Mouse (Mus musculus): ENCODE measurements around the gene Gstm6. TPM values are rescaled to one million over a fixed set of nuclear protein-coding genes. Genes with fewer than 3 reads are reported as not detected.
"Not testable (repeated sequence)": the region's sequence is repeated elsewhere in the genome, so short reads cannot be mapped to it uniquely, and the experiment has no call there.

Gene Gstm6
- polyA plus RNA-seq, 1 experiment = 1.3 TPM

DNA sequence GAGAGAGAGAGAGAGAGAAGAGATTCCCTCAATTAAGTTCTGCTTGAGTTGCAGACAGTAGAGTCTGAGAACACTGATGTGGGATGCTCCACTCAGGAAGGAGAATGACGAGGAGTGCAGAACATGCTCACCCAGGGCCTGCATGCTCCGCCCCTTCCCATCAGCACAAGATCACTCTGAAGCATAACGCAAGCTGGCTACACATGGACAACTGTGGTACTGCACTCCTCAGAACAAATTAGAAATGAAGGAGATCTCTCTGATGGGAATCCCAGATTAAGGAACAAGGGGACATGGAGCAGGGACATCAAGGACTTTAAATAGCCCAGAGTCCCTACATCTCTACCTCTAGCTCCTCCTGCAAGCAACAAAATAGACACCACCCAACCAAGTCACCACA, 37.7 kb upstream of the Gstm6 start:
- Histone ChIP-seq H3K27ac (ENCODE audit: control insufficient read depth, insufficient read depth, low read length) (no peak overlapping the region), H3K4me1 (replicated peaks; ENCODE audit: control insufficient read depth, insufficient read depth, low read length) (no peaks in the 10 kb centered on the region), H3K36me3 (ENCODE audit: control insufficient read depth, insufficient read depth, low read length) (no peaks in the 10 kb centered on the region), H3K4me3 (ENCODE audit: control insufficient read depth, insufficient read depth, low read length) (no peak overlapping the region), H3K27me3 (ENCODE audit: control insufficient read depth, insufficient read depth, low read length) (no peaks in the 10 kb centered on the region)
- TF ChIP-seq CTCF (IDR thresholded peaks at IDR 0.05; ENCODE audit: borderline replicate concordance, control insufficient read depth, extremely low read depth, insufficient read depth, low read length, poor library complexity) = no peak
- TF ChIP-seq POLR2A (IDR thresholded peaks at IDR 0.05; ENCODE audit: control insufficient read depth, extremely low read depth, insufficient read depth, low read length, poor library complexity) = no peak
- no peak for DNase-seq
- 79% methylated on average over 3 of the region's 3 CpGs for WGBS

- no peaks in the 10 kb centered on the region for H3K27me3 ChIP-seq (ENCODE audit: control insufficient read depth, insufficient read depth, low read length)
These were observed 34.1 kb upstream of the Gstm6 start for GRCm38 (mm10) chr3:107977691-107978090.

GRCm38 (mm10) chr3:107974237-107974636, 30.7 kb upstream of the Gstm6 start:
- DNase-seq = no peak
- no peak overlapping the region for H3K27ac ChIP-seq (ENCODE audit: control insufficient read depth, insufficient read depth, low read length)
- WGBS = 97% methylated on average over 1 of the region's 1 CpGs
- no peaks in the 10 kb centered on the region for H3K36me3 ChIP-seq (ENCODE audit: control insufficient read depth, insufficient read depth, low read length)
- no peak for TF ChIP-seq CTCF (IDR thresholded peaks at IDR 0.05; ENCODE audit: borderline replicate concordance, control insufficient read depth, extremely low read depth, insufficient read depth, low read length, poor library complexity)
- TF ChIP-seq POLR2A (IDR thresholded peaks at IDR 0.05; ENCODE audit: control insufficient read depth, extremely low read depth, insufficient read depth, low read length, poor library complexity) = no peak
- no peak overlapping the region for H3K4me3 ChIP-seq (ENCODE audit: control insufficient read depth, insufficient read depth, low read length)
- H3K4me1 ChIP-seq (replicated peaks; ENCODE audit: control insufficient read depth, insufficient read depth, low read length) = no peaks in the 10 kb centered on the region
- no peaks in the 10 kb centered on the region for H3K27me3 ChIP-seq (ENCODE audit: control insufficient read depth, insufficient read depth, low read length)

More at GRCm38 (mm10) chr3:107977691-107978090, 34.1 kb upstream of the Gstm6 start:
- H3K27ac ChIP-seq (ENCODE audit: control insufficient read depth, insufficient read depth, low read length) = no peak overlapping the region
- no peaks in the 10 kb centered on the region for H3K36me3 ChIP-seq (ENCODE audit: control insufficient read depth, insufficient read depth, low read length)
- WGBS = 88% methylated on average over 3 of the region's 3 CpGs
- no peaks in the 10 kb centered on the region for H3K4me1 ChIP-seq (replicated peaks; ENCODE audit: control insufficient read depth, insufficient read depth, low read length)
- no peak for DNase-seq
- no peak overlapping the region for H3K4me3 ChIP-seq (ENCODE audit: control insufficient read depth, insufficient read depth, low read length)
- TF ChIP-seq CTCF (IDR thresholded peaks at IDR 0.05; ENCODE audit: borderline replicate concordance, control insufficient read depth, extremely low read depth, insufficient read depth, low read length, poor library complexity) (no peak), POLR2A (IDR thresholded peaks at IDR 0.05; ENCODE audit: control insufficient read depth, extremely low read depth, insufficient read depth, low read length, poor library complexity) (no peak)

GRCm38 (mm10) chr3:107972070-107972469, 28.5 kb upstream of the Gstm6 start:
- Histone ChIP-seq H3K36me3 (ENCODE audit: control insufficient read depth, insufficient read depth, low read length) (no peaks in the 10 kb centered on the region), H3K4me3 (ENCODE audit: control insufficient read depth, insufficient read depth, low read length) (no peak overlapping the region), H3K4me1 (replicated peaks; ENCODE audit: control insufficient read depth, insufficient read depth, low read length) (no peaks in the 10 kb centered on the region), H3K27ac (ENCODE audit: control insufficient read depth, insufficient read depth, low read length) (no peak overlapping the region), H3K27me3 (ENCODE audit: control insufficient read depth, insufficient read depth, low read length) (no peaks in the 10 kb centered on the region)
- 96% methylated on average over 3 of the region's 3 CpGs for WGBS
- TF ChIP-seq POLR2A (IDR thresholded peaks at IDR 0.05; ENCODE audit: control insufficient read depth, extremely low read depth, insufficient read depth, low read length, poor library complexity) (no peak), CTCF (IDR thresholded peaks at IDR 0.05; ENCODE audit: borderline replicate concordance, control insufficient read depth, extremely low read depth, insufficient read depth, low read length, poor library complexity) (no peak)
- no peak for DNase-seq

DNA sequence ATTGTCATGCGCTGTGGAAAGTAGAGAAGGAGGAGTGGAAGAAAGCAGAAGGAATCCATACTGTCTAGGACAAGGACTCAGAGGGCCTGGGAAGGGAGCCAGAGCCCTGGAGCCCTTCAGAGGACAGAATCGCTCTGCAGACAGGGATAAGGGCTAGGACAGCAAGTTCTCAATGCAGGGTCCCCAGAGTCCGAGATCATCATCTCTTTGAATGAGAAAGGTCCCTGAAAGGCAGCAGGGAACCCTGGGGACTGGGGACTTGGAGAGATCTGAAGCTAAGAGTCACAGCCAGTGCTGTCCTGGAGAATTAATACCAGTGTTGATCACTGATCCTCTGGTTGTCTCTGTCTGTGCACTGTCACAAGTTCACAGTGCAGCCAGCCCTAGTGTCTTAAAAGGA, 27.6 kb upstream of the Gstm6 start:
- H3K27me3 ChIP-seq (ENCODE audit: control insufficient read depth, insufficient read depth, low read length); DNase-seq; H3K36me3 ChIP-seq (ENCODE audit: control insufficient read depth, insufficient read depth, low read length); H3K4me1 ChIP-seq (replicated peaks; ENCODE audit: control insufficient read depth, insufficient read depth, low read length); H3K4me3 ChIP-seq (ENCODE audit: control insufficient read depth, insufficient read depth, low read length); H3K27ac ChIP-seq (ENCODE audit: control insufficient read depth, insufficient read depth, low read length): not testable (repeated sequence)
- 93% methylated on average over 3 of the region's 3 CpGs for WGBS

GRCm38 (mm10) chr3:107968724-107969395, 25.3 kb upstream of the Gstm6 start, which contains the start of gene Gstm3:
Gene Gstm3 (minus strand): TSS chr3:107969283.
- TF ChIP-seq CTCF (IDR thresholded peaks at IDR 0.05; ENCODE audit: borderline replicate concordance, control insufficient read depth, extremely low read depth, insufficient read depth, low read length, poor library complexity) = no peak
- no peak for TF ChIP-seq POLR2A (IDR thresholded peaks at IDR 0.05; ENCODE audit: control insufficient read depth, extremely low read depth, insufficient read depth, low read length, poor library complexity)
- no peak within 1 kb of the TSS for H3K4me3 ChIP-seq (ENCODE audit: control insufficient read depth, insufficient read depth, low read length)
- H3K4me1 ChIP-seq (replicated peaks; ENCODE audit: control insufficient read depth, insufficient read depth, low read length) = no peaks in the 10 kb centered on the region
- no peaks in the 10 kb centered on the region for H3K36me3 ChIP-seq (ENCODE audit: control insufficient read depth, insufficient read depth, low read length)
- WGBS = 81% methylated on average over 13 of the region's 13 CpGs
- H3K27me3 ChIP-seq (ENCODE audit: control insufficient read depth, insufficient read depth, low read length) = no peaks in the 10 kb centered on the region
- H3K27ac ChIP-seq (ENCODE audit: control insufficient read depth, insufficient read depth, low read length) = no peak within 1 kb of the TSS
- no peak for DNase-seq

- H3K4me3 ChIP-seq (ENCODE audit: control insufficient read depth, insufficient read depth, low read length) = no peak overlapping the region
- TF ChIP-seq CTCF (IDR thresholded peaks at IDR 0.05; ENCODE audit: borderline replicate concordance, control insufficient read depth, extremely low read depth, insufficient read depth, low read length, poor library complexity) = no peak
- no peak for TF ChIP-seq POLR2A (IDR thresholded peaks at IDR 0.05; ENCODE audit: control insufficient read depth, extremely low read depth, insufficient read depth, low read length, poor library complexity)
- H3K27me3 ChIP-seq (ENCODE audit: control insufficient read depth, insufficient read depth, low read length) = no peaks in the 10 kb centered on the region
- no peaks in the 10 kb centered on the region for H3K4me1 ChIP-seq (replicated peaks; ENCODE audit: control insufficient read depth, insufficient read depth, low read length)
- 97% methylated on average over 5 of the region's 5 CpGs for WGBS
- no peaks in the 10 kb centered on the region for H3K36me3 ChIP-seq (ENCODE audit: control insufficient read depth, insufficient read depth, low read length)
- no peak for DNase-seq
- H3K27ac ChIP-seq (ENCODE audit: control insufficient read depth, insufficient read depth, low read length) = no peak overlapping the region
These were observed 23.1 kb upstream of the Gstm6 start for GRCm38 (mm10) chr3:107966631-107967030.
